ENCODE assay signal across 15 mouse cellular contexts in the genomic region with DNA sequence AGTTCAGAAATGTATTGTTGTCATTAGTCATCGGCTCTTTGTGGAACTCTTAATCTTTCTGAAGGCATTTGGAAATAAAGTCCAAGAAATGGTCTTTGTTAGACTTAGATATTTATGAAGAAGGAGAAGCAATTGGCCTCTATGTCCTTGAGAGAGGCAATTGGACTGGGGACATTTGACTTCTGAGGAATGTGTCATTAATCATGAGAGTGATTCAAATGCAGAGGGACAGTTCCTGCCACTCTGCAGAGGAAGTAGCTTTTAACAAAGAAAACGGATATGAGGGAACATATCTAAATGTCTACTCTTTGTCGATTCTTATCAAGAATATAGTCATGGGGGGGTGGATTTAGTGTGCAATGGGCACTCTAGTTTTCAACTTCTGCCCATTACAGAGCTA.
A peak's percentile ranks its signal among the peaks of the same experiment; 100 is the strongest.
DNase-seq lines count a peak whose midpoint lies in the region; ATAC-seq and TF ChIP-seq lines count a peak whose summit lies in the region.
"Had no signal": no experiment of that assay in that cellular context is flagged by ENCODE, and none has a peak within 500 bp of the region (broad histone marks: within the 10 kb centered on the region; RNA-seq: fewer than 3 reads in every experiment).

No protein-coding gene starts in this region.

- H3K4me2 ChIP-seq in hindbrain, postnatal 0 days (ENCODE audit: low read depth, low read length), result no peak overlapping the region
- H3K4me2 ChIP-seq in neural tube, embryonic 11.5 days (ENCODE audit: low read depth), result no peak overlapping the region
- no peak overlapping the region for H3K4me2 ChIP-seq in hindbrain, embryonic 14.5 days (replicated peaks)
- H3K4me2 ChIP-seq: limb, embryonic 12.5 days had no signal

- no peak overlapping the region for H3K9ac ChIP-seq in hindbrain, postnatal 0 days (replicated peaks; ENCODE audit: low read length)
- no peak overlapping the region for H3K9ac ChIP-seq in neural tube, embryonic 11.5 days (ENCODE audit: low read length)
- no peak overlapping the region for H3K9ac ChIP-seq in hindbrain, embryonic 14.5 days
- H3K9ac ChIP-seq: limb, embryonic 12.5 days had no signal

- WGBS in hindbrain, embryonic 10.5 days, result 37% methylated on average over 3 of the region's 3 CpGs
- 29% methylated on average over 3 of the region's 3 CpGs for WGBS in hindbrain, postnatal 0 days
- WGBS in neural tube, embryonic 11.5 days, result 26% methylated on average over 3 of the region's 3 CpGs
- WGBS in hindbrain, embryonic 14.5 days, result 13% methylated on average over 3 of the region's 3 CpGs

- peaks cover 11% of the 10 kb centered on the region for H3K4me1 ChIP-seq in hindbrain, embryonic 10.5 days (replicated peaks)
- no peaks in the 10 kb centered on the region for H3K4me1 ChIP-seq in hindbrain, postnatal 0 days (ENCODE audit: insufficient read depth, low read length)
- H3K4me1 ChIP-seq in neural tube, embryonic 11.5 days (ENCODE audit: control insufficient read depth, insufficient read depth, low read length), result peaks cover 4% of the 10 kb centered on the region; the same call in 1 of the 2 replicates
- peaks cover 8% of the 10 kb centered on the region; the same call in 1 of the 2 replicates for H3K4me1 ChIP-seq in hindbrain, embryonic 14.5 days (replicated peaks; ENCODE audit: control insufficient read depth, insufficient read depth, low read length)
- H3K4me1 ChIP-seq: embryonic facial prominence, embryonic 10.5 days; limb, embryonic 12.5 days had no signal

- H3K27me3 ChIP-seq in hindbrain, embryonic 10.5 days (ENCODE audit: insufficient read depth, poor library complexity, severe bottlenecking), result peaks cover 37% of the 10 kb centered on the region
- no peaks in the 10 kb centered on the region for H3K27me3 ChIP-seq in hindbrain, postnatal 0 days (ENCODE audit: insufficient read depth, low read length)
- no peaks in the 10 kb centered on the region for H3K27me3 ChIP-seq in neural tube, embryonic 11.5 days (ENCODE audit: control insufficient read depth, insufficient read depth, low read length)
- no peaks in the 10 kb centered on the region for H3K27me3 ChIP-seq in hindbrain, embryonic 14.5 days (ENCODE audit: control insufficient read depth, insufficient read depth, low read length)
- H3K27me3 ChIP-seq: limb, embryonic 12.5 days had no signal

- no peak for DNase-seq in hindbrain, embryonic 10.5 days (ENCODE audit: low spot score)
- DNase-seq in hindbrain, postnatal 0 days (ENCODE audit: low spot score), result no peak
- no peak for DNase-seq in neural tube, embryonic 11.5 days (ENCODE audit: low spot score)
- no peak for DNase-seq in neural tube, embryonic 10.5 days (ENCODE audit: extremely low spot score, low spot score)
- peak; percentile 26 for DNase-seq in hindbrain, embryonic 14.5 days (ENCODE audit: low spot score)
- no peak for DNase-seq in kidney, adult 18-20 months
- no peak for DNase-seq in right cerebral cortex, adult 18-20 months
- DNase-seq: cerebellum, postnatal 10 days; gastrocnemius, adult 2 months; heart, adult 18-20 months; kidney, adult 11 months; right cerebral cortex, postnatal 14 days had no signal

- no peak overlapping the region for H3K4me3 ChIP-seq in hindbrain, embryonic 10.5 days
- H3K4me3 ChIP-seq in hindbrain, postnatal 0 days (ENCODE audit: low read length), result no peak overlapping the region
- no peak overlapping the region for H3K4me3 ChIP-seq in neural tube, embryonic 11.5 days (ENCODE audit: low read depth, low read length)
- no peak overlapping the region for H3K4me3 ChIP-seq in hindbrain, embryonic 14.5 days (replicated peaks; ENCODE audit: low read length)
- H3K4me3 ChIP-seq: embryonic facial prominence, embryonic 10.5 days; gastrocnemius, adult 2 months; left cerebral cortex, adult 2 months; limb, embryonic 12.5 days had no signal

- H3K27ac ChIP-seq in hindbrain, embryonic 10.5 days, result peak overlapping the region; percentile 40; the same call in 1 of the 2 replicates
- no peak overlapping the region for H3K27ac ChIP-seq in hindbrain, postnatal 0 days
- H3K27ac ChIP-seq in neural tube, embryonic 11.5 days (ENCODE audit: low read depth, low read length), result peak overlapping the region; percentile 5; the same call in 1 of the 2 replicates
- H3K27ac ChIP-seq in hindbrain, embryonic 14.5 days, result peak overlapping the region; percentile 71; the same call in 1 of the 2 replicates
- H3K27ac ChIP-seq: embryonic facial prominence, embryonic 10.5 days; gastrocnemius, adult 2 months; left cerebral cortex, adult 2 months; limb, embryonic 12.5 days had no signal

- TF ChIP-seq CTCF in hindbrain, postnatal 0 days (IDR thresholded peaks at IDR 0.05; ENCODE audit: low read depth), result no peak

- no peaks in the 10 kb centered on the region for H3K9me3 ChIP-seq in hindbrain, embryonic 10.5 days
- H3K9me3 ChIP-seq in hindbrain, postnatal 0 days (ENCODE audit: low read length), result no peaks in the 10 kb centered on the region
- H3K9me3 ChIP-seq in neural tube, embryonic 11.5 days (ENCODE audit: control insufficient read depth, low read length), result no peaks in the 10 kb centered on the region
- H3K9me3 ChIP-seq in hindbrain, embryonic 14.5 days (ENCODE audit: control insufficient read depth, low read length), result no peaks in the 10 kb centered on the region
- H3K9me3 ChIP-seq: embryonic facial prominence, embryonic 10.5 days; limb, embryonic 12.5 days had no signal

- no peaks in the 10 kb centered on the region for H3K36me3 ChIP-seq in hindbrain, embryonic 10.5 days
- no peaks in the 10 kb centered on the region for H3K36me3 ChIP-seq in hindbrain, postnatal 0 days (ENCODE audit: insufficient read depth, low read length)
- H3K36me3 ChIP-seq in neural tube, embryonic 11.5 days (ENCODE audit: control insufficient read depth, insufficient read depth, low read length), result no peaks in the 10 kb centered on the region
- H3K36me3 ChIP-seq in hindbrain, embryonic 14.5 days (replicated peaks; ENCODE audit: control insufficient read depth, insufficient read depth), result no peaks in the 10 kb centered on the region
- H3K36me3 ChIP-seq: embryonic facial prominence, embryonic 10.5 days; limb, embryonic 12.5 days had no signal

- no peak for ATAC-seq in hindbrain, postnatal 0 days
- peak; percentile 33; the same call in 1 of the 2 replicates for ATAC-seq in neural tube, embryonic 11.5 days (ENCODE audit: insufficient read depth, low FRiP score, low TSS enrichment)
- ATAC-seq in hindbrain, embryonic 14.5 days (ENCODE audit: low FRiP score), result 0 out of 2 replicates have a peak, but pooled peaks have one; percentile 22
